Mouse (Mus musculus): ENCODE measurements around the gene Gtf2ird1. TPM values are rescaled to one million over a fixed set of nuclear protein-coding genes. Genes with fewer than 3 reads are reported as not detected.
A peak's percentile ranks its signal among the peaks of the same experiment; 100 is the strongest.

The Gtf2ird1 gene
- polyA plus RNA-seq, 1 experiment from 2014 or later, result 46.7 TPM

- H3K27me3 ChIP-seq (ENCODE audit: insufficient read depth, low read length), result no peaks in the 10 kb centered on the region
- H3K27ac ChIP-seq, result no peak overlapping the region
- 95% methylated on average over 5 of the region's 5 CpGs for WGBS
- peaks cover 15% of the 10 kb centered on the region; the same call in 1 of the 2 replicates for H3K36me3 ChIP-seq (ENCODE audit: insufficient read depth, low read length)
- ATAC-seq (replicated peaks; ENCODE audit: low FRiP score, low read depth), result no peak
- DNase-seq (ENCODE audit: low spot score), result no peak
- H3K4me3 ChIP-seq (replicated peaks; ENCODE audit: low read depth, low read length), result no peak overlapping the region
- H3K9ac ChIP-seq (ENCODE audit: low read depth, low read length), result no peak overlapping the region
- no peaks in the 10 kb centered on the region for H3K9me3 ChIP-seq (replicated peaks; ENCODE audit: low read length)
- no peak overlapping the region for H3K4me2 ChIP-seq (ENCODE audit: low read length)
- no peak for TF ChIP-seq CTCF (IDR thresholded peaks at IDR 0.05; ENCODE audit: low read depth)
- H3K4me1 ChIP-seq (replicated peaks; ENCODE audit: insufficient read depth, low read length), result no peaks in the 10 kb centered on the region
Observed at GRCm38 (mm10) chr5:134497026-134497425, 40.5 kb upstream of the Gtf2ird1 start.

DNA sequence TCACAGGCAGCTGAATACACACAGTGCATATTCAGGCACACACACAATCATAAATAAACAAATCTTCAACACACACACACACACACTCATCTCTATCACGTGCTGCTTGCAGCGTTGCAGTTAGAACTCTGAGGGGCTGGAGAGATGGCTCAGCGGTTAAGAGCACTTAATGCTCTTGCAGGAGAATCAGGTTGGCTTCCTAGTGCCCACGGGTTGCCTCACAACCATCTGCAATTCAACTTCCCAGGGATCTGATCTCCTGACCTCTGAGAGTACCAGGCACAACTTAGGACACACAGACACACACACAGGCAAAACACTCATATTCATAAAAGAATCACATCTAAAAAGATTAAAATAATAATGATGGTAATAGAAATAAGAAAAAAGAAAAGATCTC is 39.3 kb upstream of the Gtf2ird1 start:
- no peaks in the 10 kb centered on the region for H3K27me3 ChIP-seq (ENCODE audit: insufficient read depth, low read length)
- H3K4me1 ChIP-seq (replicated peaks; ENCODE audit: insufficient read depth, low read length), result no peaks in the 10 kb centered on the region
- WGBS, result 83% methylated on average over 4 of the region's 4 CpGs
- H3K4me2 ChIP-seq (ENCODE audit: low read length), result no peak overlapping the region
- no peak for DNase-seq (ENCODE audit: low spot score)
- no peak overlapping the region for H3K27ac ChIP-seq
- H3K36me3 ChIP-seq (ENCODE audit: insufficient read depth, low read length), result peaks cover 12% of the 10 kb centered on the region; the same call in 1 of the 2 replicates
- no peak overlapping the region for H3K4me3 ChIP-seq (replicated peaks; ENCODE audit: low read depth, low read length)
- no peak overlapping the region for H3K9ac ChIP-seq (ENCODE audit: low read depth, low read length)
- H3K9me3 ChIP-seq (replicated peaks; ENCODE audit: low read length), result no peaks in the 10 kb centered on the region
- no peak for TF ChIP-seq CTCF (IDR thresholded peaks at IDR 0.05; ENCODE audit: low read depth)
- no peak for ATAC-seq (replicated peaks; ENCODE audit: low FRiP score, low read depth)

GRCm38 (mm10) chr5:134494142-134494541 is 37.6 kb upstream of the Gtf2ird1 start:
- DNase-seq (ENCODE audit: low spot score) (peak; percentile 88), ATAC-seq (replicated peaks; ENCODE audit: low FRiP score, low read depth) (peak; percentile 69)
- no peak overlapping the region for H3K9ac ChIP-seq (ENCODE audit: low read depth, low read length)
- no peak overlapping the region for H3K27ac ChIP-seq
- peaks cover 18% of the 10 kb centered on the region; the same call in 1 of the 2 replicates for H3K36me3 ChIP-seq (ENCODE audit: insufficient read depth, low read length)
- TF ChIP-seq CTCF (IDR thresholded peaks at IDR 0.05; ENCODE audit: low read depth), result peak; percentile 98
- H3K9me3 ChIP-seq (replicated peaks; ENCODE audit: low read length), result no peaks in the 10 kb centered on the region
- 56% methylated on average over 11 of the region's 11 CpGs for WGBS
- H3K27me3 ChIP-seq (ENCODE audit: insufficient read depth, low read length), result no peaks in the 10 kb centered on the region
- H3K4me3 ChIP-seq (replicated peaks; ENCODE audit: low read depth, low read length), result no peak overlapping the region
- no peak overlapping the region for H3K4me2 ChIP-seq (ENCODE audit: low read length)
- H3K4me1 ChIP-seq (replicated peaks; ENCODE audit: insufficient read depth, low read length), result no peaks in the 10 kb centered on the region

- ATAC-seq (replicated peaks; ENCODE audit: low FRiP score, low read depth) (no peak), DNase-seq (ENCODE audit: low spot score) (no peak)
- Histone ChIP-seq H3K4me3 (replicated peaks; ENCODE audit: low read depth, low read length) (no peak overlapping the region), H3K9me3 (replicated peaks; ENCODE audit: low read length) (no peaks in the 10 kb centered on the region), H3K27ac (no peak overlapping the region), H3K4me2 (ENCODE audit: low read length) (no peak overlapping the region), H3K36me3 (ENCODE audit: insufficient read depth, low read length) (peaks cover 18% of the 10 kb centered on the region; the same call in 1 of the 2 replicates), H3K27me3 (ENCODE audit: insufficient read depth, low read length) (no peaks in the 10 kb centered on the region), H3K4me1 (replicated peaks; ENCODE audit: insufficient read depth, low read length) (no peaks in the 10 kb centered on the region), H3K9ac (ENCODE audit: low read depth, low read length) (no peak overlapping the region)
- TF ChIP-seq CTCF (IDR thresholded peaks at IDR 0.05; ENCODE audit: low read depth), result no peak
- 94% methylated on average over 4 of the region's 4 CpGs for WGBS
Observed at GRCm38 (mm10) chr5:134492956-134493355, 36.4 kb upstream of the Gtf2ird1 start.

- peak; percentile 99 for TF ChIP-seq CTCF (IDR thresholded peaks at IDR 0.05; ENCODE audit: low read depth)
- no peaks in the 10 kb centered on the region for H3K4me1 ChIP-seq (replicated peaks; ENCODE audit: insufficient read depth, low read length)
- no peak overlapping the region for H3K4me3 ChIP-seq (replicated peaks; ENCODE audit: low read depth, low read length)
- no peak overlapping the region for H3K9ac ChIP-seq (ENCODE audit: low read depth, low read length)
- H3K36me3 ChIP-seq (ENCODE audit: insufficient read depth, low read length), result peaks cover 18% of the 10 kb centered on the region; the same call in 1 of the 2 replicates
- H3K4me2 ChIP-seq (ENCODE audit: low read length), result no peak overlapping the region
- 30% methylated on average over 18 of the region's 18 CpGs for WGBS
- H3K27me3 ChIP-seq (ENCODE audit: insufficient read depth, low read length), result no peaks in the 10 kb centered on the region
- no peak overlapping the region; the same call in 1 of the 2 replicates for H3K27ac ChIP-seq
- H3K9me3 ChIP-seq (replicated peaks; ENCODE audit: low read length), result no peaks in the 10 kb centered on the region
- ATAC-seq (replicated peaks; ENCODE audit: low FRiP score, low read depth), result no peak; the same call in 1 of the 2 replicates
- DNase-seq (ENCODE audit: low spot score), result peak; percentile 91
Observed at GRCm38 (mm10) chr5:134491712-134492417, 35.3 kb upstream of the Gtf2ird1 start.

- H3K4me1 ChIP-seq (replicated peaks; ENCODE audit: insufficient read depth, low read length), result no peaks in the 10 kb centered on the region
- peaks cover 14% of the 10 kb centered on the region; the same call in 1 of the 2 replicates for H3K36me3 ChIP-seq (ENCODE audit: insufficient read depth, low read length)
- H3K27me3 ChIP-seq (ENCODE audit: insufficient read depth, low read length), result no peaks in the 10 kb centered on the region
- H3K4me3 ChIP-seq (replicated peaks; ENCODE audit: low read depth, low read length), result no peak overlapping the region
- DNase-seq (ENCODE audit: low spot score), result no peak
- 96% methylated on average over 2 of the region's 2 CpGs for WGBS
- H3K27ac ChIP-seq, result no peak overlapping the region
- ATAC-seq (replicated peaks; ENCODE audit: low FRiP score, low read depth), result no peak
- no peak overlapping the region for H3K9ac ChIP-seq (ENCODE audit: low read depth, low read length)
- no peaks in the 10 kb centered on the region for H3K9me3 ChIP-seq (replicated peaks; ENCODE audit: low read length)
- TF ChIP-seq CTCF (IDR thresholded peaks at IDR 0.05; ENCODE audit: low read depth), result no peak
- no peak overlapping the region for H3K4me2 ChIP-seq (ENCODE audit: low read length)
Observed at GRCm38 (mm10) chr5:134491206-134491605, 34.7 kb upstream of the Gtf2ird1 start.

Data from kidney, postnatal 0 days (tissue).